In genomic region chr4:95163403-95163802, GRCm38 (mm10) we compare ENCODE assay signal across 26 mouse cellular contexts.
A peak's percentile ranks its signal among the peaks of the same experiment; 100 is the strongest.
DNase-seq lines count a peak whose midpoint lies in the region; ATAC-seq and TF ChIP-seq lines count a peak whose summit lies in the region.
"Had no signal": no experiment of that assay in that cellular context is flagged by ENCODE, and none has a peak within 500 bp of the region (broad histone marks: within the 10 kb centered on the region; RNA-seq: fewer than 3 reads in every experiment).

No protein-coding gene starts in this region.

- peak; percentile 5 for DNase-seq in cerebellum, adult 9-10 months
- no peak for DNase-seq in cerebellum, adult 2 months
- no peak for DNase-seq in liver, embryonic 11.5 days (ENCODE audit: low spot score)
- DNase-seq in limb, embryonic 10.5 days (ENCODE audit: low spot score), result no peak
- DNase-seq in frontal cortex, postnatal 14 days (ENCODE audit: low spot score in 2 of 2), result no peak
- no peak for DNase-seq in cerebellum, adult 8-10 months
- DNase-seq: adrenal gland, postnatal 25 days; gastrocnemius, postnatal 14 days; kidney, adult 11 months; kidney, postnatal 14 days; layer of hippocampus, adult 9-11 months; right cerebral cortex, postnatal 4 days; thymus, postnatal 14 days had no signal

- no peaks in the 10 kb centered on the region for H3K27me3 ChIP-seq in cerebellum, adult 2 months (ENCODE audit: control insufficient read depth, insufficient read depth, low read length)
- H3K27me3 ChIP-seq in liver, embryonic 15.5 days, result no peaks in the 10 kb centered on the region
- no peaks in the 10 kb centered on the region for H3K27me3 ChIP-seq in liver, embryonic 11.5 days (replicated peaks; ENCODE audit: control insufficient read depth, insufficient read depth, low read length)
- no peaks in the 10 kb centered on the region for H3K27me3 ChIP-seq in limb, embryonic 10.5 days (ENCODE audit: low read depth, poor library complexity, severe bottlenecking)
- H3K27me3 ChIP-seq: embryonic facial prominence, embryonic 13.5 days; heart, embryonic 12.5 days; limb, embryonic 13.5 days; lung, embryonic 15.5 days had no signal

- no peaks in the 10 kb centered on the region for H3K36me3 ChIP-seq in liver, embryonic 15.5 days (replicated peaks)
- H3K36me3 ChIP-seq in liver, embryonic 11.5 days (ENCODE audit: control insufficient read depth, insufficient read depth, low read length), result no peaks in the 10 kb centered on the region
- no peaks in the 10 kb centered on the region for H3K36me3 ChIP-seq in limb, embryonic 10.5 days
- H3K36me3 ChIP-seq: embryonic facial prominence, embryonic 13.5 days; forebrain, embryonic 10.5 days; G1E; heart, embryonic 12.5 days; limb, embryonic 13.5 days; lung, embryonic 15.5 days had no signal

- H3K9me3 ChIP-seq in liver, embryonic 15.5 days (replicated peaks), result no peaks in the 10 kb centered on the region
- H3K9me3 ChIP-seq in liver, embryonic 11.5 days (ENCODE audit: control insufficient read depth, low read length), result no peaks in the 10 kb centered on the region
- no peaks in the 10 kb centered on the region for H3K9me3 ChIP-seq in limb, embryonic 10.5 days (replicated peaks)
- H3K9me3 ChIP-seq: embryonic facial prominence, embryonic 13.5 days; forebrain, embryonic 10.5 days; G1E; heart, embryonic 12.5 days; limb, embryonic 13.5 days; lung, embryonic 15.5 days had no signal

- no peak overlapping the region for H3K27ac ChIP-seq in cerebellum, adult 2 months (ENCODE audit: insufficient read depth, low read length)
- peak overlapping the region; percentile 65; the same call in 1 of the 2 replicates for H3K27ac ChIP-seq in liver, embryonic 15.5 days (replicated peaks)
- H3K27ac ChIP-seq in liver, embryonic 11.5 days (ENCODE audit: low read depth, low read length), result no peak overlapping the region
- H3K27ac ChIP-seq in limb, embryonic 10.5 days, result peak overlapping the region; percentile 17; the same call in 1 of the 2 replicates
- H3K27ac ChIP-seq: embryonic facial prominence, embryonic 13.5 days; hindbrain, embryonic 14.5 days; limb, embryonic 13.5 days; liver, embryonic 14.5 days had no signal

- no peak for TF ChIP-seq CTCF in cerebellum, adult 2 months (IDR thresholded peaks at IDR 0.05; ENCODE audit: borderline replicate concordance, insufficient read depth, low read depth, low read length)

- no peak overlapping the region for H3K9ac ChIP-seq in liver, embryonic 15.5 days
- no peak overlapping the region for H3K9ac ChIP-seq in liver, embryonic 11.5 days (ENCODE audit: low read depth, low read length)
- H3K9ac ChIP-seq: embryonic facial prominence, embryonic 13.5 days; heart, embryonic 12.5 days; hindbrain, embryonic 14.5 days; limb, embryonic 13.5 days; liver, embryonic 14.5 days; lung, embryonic 15.5 days had no signal

- no peak for ATAC-seq in liver, embryonic 15.5 days (ENCODE audit: insufficient read depth)
- ATAC-seq in liver, embryonic 11.5 days (replicated peaks; ENCODE audit: low FRiP score), result no peak
- ATAC-seq: forebrain, embryonic 16.5 days; inflammation-experienced regulatory T-cells, adult 6 months; midbrain, embryonic 16.5 days had no signal

- H3K4me1 ChIP-seq in cerebellum, adult 2 months (ENCODE audit: control insufficient read depth, insufficient read depth, low read length), result no peaks in the 10 kb centered on the region
- peaks cover 39% of the 10 kb centered on the region for H3K4me1 ChIP-seq in liver, embryonic 15.5 days (replicated peaks)
- peaks cover 28% of the 10 kb centered on the region for H3K4me1 ChIP-seq in liver, embryonic 11.5 days (replicated peaks; ENCODE audit: control insufficient read depth, insufficient read depth, low read length)
- H3K4me1 ChIP-seq in limb, embryonic 10.5 days, result peaks cover 30% of the 10 kb centered on the region

- no peak for TF ChIP-seq POLR2A in cerebellum, adult 2 months (IDR thresholded peaks at IDR 0.05; ENCODE audit: borderline replicate concordance, insufficient read depth, low read length)

- WGBS in cerebellum, adult 2 months, result 64% methylated on average over 4 of the region's 4 CpGs
- WGBS in liver, embryonic 15.5 days (ENCODE audit: insufficient replicate concordance), result 65% methylated on average over 4 of the region's 4 CpGs
- WGBS in liver, embryonic 11.5 days, result 74% methylated on average over 4 of the region's 4 CpGs
- WGBS in limb, embryonic 10.5 days, result 78% methylated on average over 4 of the region's 4 CpGs

- H3K4me2 ChIP-seq in liver, embryonic 15.5 days, result no peak overlapping the region
- H3K4me2 ChIP-seq in liver, embryonic 11.5 days, result no peak overlapping the region
- H3K4me2 ChIP-seq: embryonic facial prominence, embryonic 13.5 days; heart, embryonic 12.5 days; hindbrain, embryonic 14.5 days; limb, embryonic 13.5 days; lung, embryonic 15.5 days; midbrain, embryonic 11.5 days had no signal

- no peak overlapping the region for H3K4me3 ChIP-seq in cerebellum, adult 2 months (replicated peaks; ENCODE audit: insufficient read depth, low read depth, low read length)
- no peak overlapping the region for H3K4me3 ChIP-seq in liver, embryonic 15.5 days (replicated peaks)
- H3K4me3 ChIP-seq in liver, embryonic 11.5 days (ENCODE audit: low read depth, low read length), result no peak overlapping the region
- no peak overlapping the region for H3K4me3 ChIP-seq in limb, embryonic 10.5 days
- H3K4me3 ChIP-seq: embryonic facial prominence, embryonic 13.5 days; forebrain, embryonic 10.5 days; heart, embryonic 12.5 days; limb, embryonic 13.5 days; lung, embryonic 15.5 days had no signal

Comparison
In these comparisons a context has a peak if more than half of its experiments do, and no peak if none do; other contexts are left out.
1. H3K27ac ChIP-seq: peak in liver, embryonic 15.5 days (single experiment) and limb, embryonic 10.5 days (single experiment); none in cerebellum, adult 2 months (single experiment) and liver, embryonic 11.5 days (single experiment).